Mouse (Mus musculus): ENCODE data around the gene Sgta.

DNA sequence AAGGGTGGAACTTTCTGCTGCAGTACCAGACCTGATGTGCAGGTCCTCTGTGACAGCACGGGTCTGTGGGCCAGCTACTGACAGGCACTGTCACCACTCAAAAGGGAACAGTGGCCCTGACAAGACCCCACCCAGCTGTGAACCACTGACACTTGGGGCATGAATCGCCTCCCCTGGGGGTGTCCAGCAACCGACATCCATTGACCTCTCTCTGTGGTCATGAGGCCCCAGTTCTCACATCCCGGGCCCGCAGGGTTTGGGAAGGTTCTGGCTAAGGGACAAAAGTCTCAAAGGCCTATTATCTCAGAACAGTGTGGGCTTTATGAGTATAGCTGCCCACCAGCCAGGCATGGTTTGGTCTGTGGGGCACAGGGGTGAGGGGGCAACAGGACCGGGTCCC, 4.8 kb downstream of the Sgta start:
- TF ChIP-seq CTCF (IDR thresholded peaks at IDR 0.05; ENCODE audit: borderline replicate concordance, control insufficient read depth, extremely low read depth, insufficient read depth, low read length, poor library complexity) (no peak), POLR2A (IDR thresholded peaks at IDR 0.05; ENCODE audit: control insufficient read depth, extremely low read depth, insufficient read depth, low read length, poor library complexity) (no peak)
